Mouse (Mus musculus) gastrocnemius, postnatal 36 days (tissue): Measurements from ENCODE around the gene Aplp1. TPM values are rescaled to one million over a fixed set of nuclear protein-coding genes. Genes with fewer than 3 reads are reported as not detected.

Source experiments
- DNase-seq, 2 experiments: peaks; one replicate each; pipeline ENCODE4 v3.0.0; 2022
- intact Hi-C: fragments of 180-260 bp; cut with DNase I; formaldehyde crosslinking; loops from one replicate; pipeline ENCODE4 v1.15.1; 2025
- total RNA-seq, 2 experiments: library from RNA; stranded (reverse); gene quantifications; 2 replicates each; pipeline ENCODE4 v1.2.3; 2021

Aplp1 gene
- total RNA-seq, 2 experiments from 2014 or later, result 0.62 to 1.0 TPM

DNA sequence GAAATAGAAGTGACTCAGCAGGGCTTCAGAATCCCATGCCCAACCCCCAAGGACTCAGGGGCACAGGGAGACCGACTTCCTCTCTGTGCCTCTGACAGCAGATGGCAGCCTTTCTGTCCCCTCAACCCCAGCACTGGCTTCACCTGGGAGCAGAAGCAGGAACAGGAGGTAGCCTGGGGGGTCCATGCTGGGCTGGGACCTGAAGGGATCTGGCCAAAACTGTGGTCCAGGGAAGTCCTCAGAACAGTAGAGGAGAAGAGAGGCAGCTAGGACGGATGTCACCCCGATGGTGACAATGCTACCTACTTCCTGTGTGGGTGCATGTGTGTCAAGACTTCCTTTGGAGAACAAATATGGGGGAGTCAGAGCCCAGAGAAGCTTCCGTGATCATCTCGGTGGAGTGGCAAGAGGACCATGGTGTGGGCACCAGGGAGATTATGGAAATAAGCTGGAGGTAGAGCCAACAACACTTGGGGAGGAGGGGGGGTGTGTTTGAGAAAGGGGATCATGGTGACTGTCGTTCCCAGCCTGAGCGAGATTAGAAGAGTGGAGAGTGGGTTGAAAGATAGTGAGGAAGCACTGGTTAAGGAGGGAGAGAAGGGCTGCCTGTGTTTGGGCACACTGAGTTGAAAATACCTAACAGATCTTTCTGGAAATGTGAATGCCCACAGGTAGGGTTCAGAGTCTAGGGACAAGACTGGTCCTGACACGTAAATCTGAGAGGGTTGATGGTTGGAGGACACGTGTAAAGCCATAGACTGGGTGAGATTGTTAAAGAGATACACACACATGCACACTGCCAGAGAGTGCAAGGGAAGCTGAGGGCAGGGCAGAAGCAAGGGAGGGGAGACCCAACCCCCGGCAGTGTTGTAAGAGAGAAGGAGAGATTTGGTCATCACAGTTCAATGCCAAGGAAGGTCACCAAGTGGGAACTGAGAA is 25.5 kb downstream of the Aplp1 start, which contains the start of gene Hcst:
Gene Hcst, minus strand, starts transcription at position 294 of the 939 bp plus-strand sequence.
- intact Hi-C loops, result no loop called here
- no peak for DNase-seq

DNA sequence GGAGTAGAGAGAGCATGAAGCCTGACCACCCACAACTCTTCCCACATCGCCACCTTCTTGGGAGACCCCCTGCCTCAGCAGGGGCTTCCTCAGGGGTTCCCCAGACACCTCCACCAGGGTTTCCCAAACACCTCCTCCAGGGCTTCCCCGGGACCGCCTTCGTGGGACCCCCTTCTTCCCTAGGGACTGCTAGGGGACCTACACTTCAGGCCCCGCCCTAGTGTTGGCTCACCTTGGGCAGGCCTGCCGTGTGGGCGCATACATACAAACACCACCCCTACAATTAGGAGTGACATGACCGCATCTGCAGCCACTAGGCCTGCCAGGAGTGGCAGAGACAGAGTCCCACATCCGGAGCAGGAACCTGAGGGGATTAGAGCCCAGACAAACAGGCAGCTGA is 27.5 kb downstream of the Aplp1 start:
- intact Hi-C loops, result no loop called here
- no peak for DNase-seq

DNA sequence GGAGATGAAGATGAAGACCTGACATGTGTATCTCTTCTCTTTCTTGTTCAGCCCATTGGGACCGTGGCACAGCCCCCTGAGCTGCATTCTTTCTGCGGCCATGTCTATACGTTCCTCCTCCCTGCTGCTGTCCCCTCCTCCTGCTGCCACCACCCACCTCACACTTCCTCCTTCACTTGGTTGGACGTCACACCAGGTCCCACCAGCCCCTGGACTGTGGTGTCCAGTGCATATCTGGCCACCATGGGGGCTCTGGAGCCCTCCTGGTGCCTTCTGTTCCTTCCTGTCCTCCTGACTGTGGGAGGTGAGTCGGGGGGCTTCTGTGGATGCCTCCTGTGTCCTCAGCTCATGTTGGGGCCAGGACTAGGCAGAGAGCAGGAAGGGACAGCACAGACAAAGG is 31.7 kb downstream of the Aplp1 start, which contains the start of gene Tyrobp:
Gene Tyrobp, plus strand, starts transcription at position 165 of the 400 bp plus-strand sequence.
- intact Hi-C loops, result no loop called here
- DNase-seq, result no peak

DNA sequence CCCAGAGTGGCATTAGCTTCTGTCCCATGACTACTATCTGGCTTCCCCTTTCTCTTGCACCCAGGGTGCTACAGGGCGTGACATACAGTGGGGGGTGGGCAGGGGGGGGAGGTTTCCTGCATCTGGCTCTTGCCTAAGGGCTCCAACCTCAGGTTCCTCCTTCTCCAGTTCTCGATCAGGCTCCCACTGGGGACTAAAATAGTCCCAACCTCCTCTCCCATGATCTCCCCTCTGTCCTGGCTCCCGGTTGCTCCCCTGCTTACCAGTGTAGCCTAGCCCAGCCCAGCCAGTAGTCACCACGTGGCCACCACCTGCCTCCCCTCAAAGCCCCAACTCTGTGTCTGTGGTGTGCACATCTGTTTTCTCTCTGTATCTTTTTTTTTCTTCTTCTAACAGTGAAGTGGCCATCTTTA is 32.6 kb downstream of the Aplp1 start:
- intact Hi-C loops, result no loop called here
- no peak for DNase-seq

DNA sequence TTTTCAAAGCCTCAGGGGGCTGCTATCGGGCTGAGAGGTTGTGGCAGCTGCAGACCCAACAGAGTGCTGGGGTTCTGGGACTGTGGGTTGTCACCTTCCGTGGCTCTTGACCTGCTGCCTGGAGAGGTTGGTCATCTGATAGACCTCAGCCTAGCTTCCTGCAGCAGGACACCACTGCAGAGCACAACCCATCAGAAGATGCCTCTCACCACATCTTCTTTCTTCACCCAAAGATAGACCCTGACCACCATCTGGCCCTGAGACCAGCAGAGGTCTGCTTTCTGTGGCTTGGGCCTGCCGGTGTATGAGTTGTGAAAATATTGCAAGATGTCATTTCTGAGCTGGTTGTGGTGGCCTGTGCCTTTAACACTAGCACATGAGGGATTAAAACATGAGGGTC is 34.3 kb downstream of the Aplp1 start:
- intact Hi-C loops, result no loop called here
- DNase-seq, result no peak

DNA sequence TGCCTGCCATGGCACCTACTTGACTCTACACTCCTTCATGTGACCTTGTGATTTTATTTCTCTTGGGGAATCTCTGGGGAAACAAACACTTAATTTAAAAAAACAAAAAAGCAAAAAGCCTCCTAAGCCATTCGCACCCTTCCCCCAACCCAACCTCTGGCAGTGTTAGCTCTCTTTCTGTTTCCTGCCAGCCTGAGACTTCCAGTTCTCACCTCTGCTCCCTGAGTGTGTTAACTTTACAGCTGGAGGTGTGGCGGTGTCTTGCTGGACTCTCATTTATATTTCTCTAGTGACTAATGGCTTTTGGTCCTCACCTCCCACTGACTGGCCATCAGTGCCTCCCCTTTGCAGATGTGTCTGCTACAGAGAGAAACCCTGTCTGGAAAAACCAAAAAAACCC is 35.5 kb downstream of the Aplp1 start:
- intact Hi-C loops, result no loop called here
- DNase-seq, result no peak

DNA sequence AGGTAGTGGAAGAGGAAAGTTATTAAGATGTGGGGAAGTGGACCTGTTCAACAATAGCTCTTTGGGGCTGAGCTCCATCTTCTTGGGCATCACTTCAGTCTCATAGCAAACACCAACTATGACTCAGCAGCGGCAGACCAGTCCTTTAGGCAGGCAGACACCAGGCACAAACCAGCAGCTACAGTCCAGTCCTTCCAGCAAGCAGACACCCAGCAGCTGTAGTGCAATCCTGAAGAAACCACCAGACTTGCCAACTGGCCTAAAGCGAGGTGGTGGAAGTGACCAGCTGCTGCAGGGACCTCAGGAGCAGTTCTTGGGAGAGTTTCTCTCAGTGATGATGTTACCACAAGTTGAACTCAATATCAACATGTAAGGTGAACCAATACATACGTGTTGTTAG is 36.7 kb downstream of the Aplp1 start:
- intact Hi-C loops, result no loop called here
- no peak for DNase-seq

DNA sequence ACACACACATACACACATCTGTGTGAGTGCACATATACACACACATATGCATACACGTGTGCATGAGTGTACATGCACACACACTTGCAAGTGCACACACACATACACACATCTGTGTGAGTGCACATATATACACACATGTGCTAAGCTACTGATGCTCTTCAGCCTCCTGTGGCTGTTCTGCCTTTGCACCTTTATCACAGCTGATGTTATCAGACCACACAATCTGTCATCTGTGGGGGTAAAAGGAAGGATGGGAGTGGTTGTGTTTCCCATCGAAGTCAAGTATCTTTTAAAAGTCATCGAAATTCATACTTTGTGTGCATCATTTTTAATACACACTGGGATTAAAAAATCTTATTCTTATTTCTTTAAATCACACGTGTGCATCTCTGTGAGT is 43.0 kb downstream of the Aplp1 start:
- no peak for DNase-seq

DNA sequence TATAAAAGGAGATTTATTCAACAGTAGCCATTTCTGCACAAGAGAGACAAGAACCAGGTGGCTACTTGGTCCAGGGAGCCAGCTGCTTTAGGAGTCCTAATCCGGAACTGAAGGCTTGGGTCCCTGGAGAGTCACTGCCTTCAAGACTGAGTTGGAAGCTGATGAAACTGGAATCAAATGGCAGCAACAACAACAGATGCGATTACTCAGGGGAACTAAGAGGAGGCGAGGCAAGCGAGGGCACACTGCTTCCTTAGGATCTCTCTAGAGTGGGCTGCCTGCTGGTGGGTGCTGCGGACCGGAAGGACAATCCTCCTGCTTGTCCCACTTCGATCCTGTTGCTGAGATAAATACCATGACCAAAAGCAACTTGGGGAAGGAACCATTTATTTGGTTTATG is 45.7 kb downstream of the Aplp1 start:
- no peak for DNase-seq

More for the DNA sequence above, 43.0 kb downstream of the Aplp1 start:
- intact Hi-C loops, result no loop called here

DNA sequence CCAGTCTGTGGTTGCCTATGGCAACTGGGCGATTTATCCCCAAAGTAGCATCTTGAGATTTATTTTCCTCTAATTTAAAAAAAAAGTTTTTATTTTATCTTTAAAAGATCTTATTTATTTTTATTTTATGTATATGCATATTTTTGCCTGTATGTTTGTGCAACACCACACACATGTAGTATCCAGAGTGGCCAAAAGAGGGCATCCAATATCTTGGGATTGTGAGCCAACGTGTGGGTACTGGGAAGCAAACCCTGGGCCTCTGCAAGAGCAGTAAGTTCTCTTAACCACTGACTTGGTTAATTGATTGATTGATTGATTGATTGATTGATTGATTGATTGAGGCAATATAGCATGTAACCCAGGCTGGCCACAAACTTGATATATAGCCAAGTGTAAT is 50.5 kb downstream of the Aplp1 start:
- DNase-seq, result no peak

More for the DNA sequence above, 45.7 kb downstream of the Aplp1 start:
- intact Hi-C loops, result no loop called here

DNA sequence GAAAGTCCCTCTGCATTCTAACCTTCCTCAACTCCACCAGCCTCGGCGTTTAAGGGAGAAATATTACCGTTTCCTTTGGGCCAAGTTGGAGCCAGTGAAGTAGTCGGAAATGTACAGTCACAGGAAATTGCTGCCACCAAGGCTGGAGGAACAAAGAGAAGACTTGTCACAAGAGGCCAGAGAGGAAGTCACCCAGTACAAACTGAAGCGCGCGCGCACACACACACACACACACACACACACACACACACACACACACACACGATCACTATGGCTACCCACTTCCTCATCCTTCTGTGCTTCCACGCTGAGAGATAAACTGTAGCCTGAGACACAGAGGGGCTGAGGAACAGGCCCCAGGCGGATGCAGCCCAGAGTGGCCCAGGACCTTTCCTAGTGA is 51.0 kb downstream of the Aplp1 start:
- intact Hi-C loops, result no loop called here
- no peak for DNase-seq

More for the DNA sequence above, 50.5 kb downstream of the Aplp1 start:
- intact Hi-C loops, result no loop called here

DNA sequence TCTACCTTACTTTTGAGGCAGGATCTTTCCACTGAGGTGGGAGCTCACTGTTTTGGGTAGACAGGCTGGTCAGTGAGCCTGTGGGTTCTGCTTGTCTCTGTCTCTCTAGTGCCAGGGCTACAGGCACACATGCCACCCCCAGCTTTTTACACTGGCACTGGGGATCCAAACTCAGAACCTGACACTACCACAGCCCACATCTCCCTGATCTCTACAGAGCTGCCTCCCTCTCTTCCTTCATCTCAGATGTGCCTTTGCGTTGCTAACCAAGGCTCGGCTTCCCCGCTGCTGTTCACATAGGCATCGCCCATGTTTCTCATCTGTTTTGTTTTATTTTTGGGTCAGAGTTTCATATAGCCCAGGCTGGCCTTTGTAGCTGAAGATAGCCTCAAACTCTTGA is 51.7 kb downstream of the Aplp1 start:
- DNase-seq, result no peak
- intact Hi-C loops, result no loop called here

DNA sequence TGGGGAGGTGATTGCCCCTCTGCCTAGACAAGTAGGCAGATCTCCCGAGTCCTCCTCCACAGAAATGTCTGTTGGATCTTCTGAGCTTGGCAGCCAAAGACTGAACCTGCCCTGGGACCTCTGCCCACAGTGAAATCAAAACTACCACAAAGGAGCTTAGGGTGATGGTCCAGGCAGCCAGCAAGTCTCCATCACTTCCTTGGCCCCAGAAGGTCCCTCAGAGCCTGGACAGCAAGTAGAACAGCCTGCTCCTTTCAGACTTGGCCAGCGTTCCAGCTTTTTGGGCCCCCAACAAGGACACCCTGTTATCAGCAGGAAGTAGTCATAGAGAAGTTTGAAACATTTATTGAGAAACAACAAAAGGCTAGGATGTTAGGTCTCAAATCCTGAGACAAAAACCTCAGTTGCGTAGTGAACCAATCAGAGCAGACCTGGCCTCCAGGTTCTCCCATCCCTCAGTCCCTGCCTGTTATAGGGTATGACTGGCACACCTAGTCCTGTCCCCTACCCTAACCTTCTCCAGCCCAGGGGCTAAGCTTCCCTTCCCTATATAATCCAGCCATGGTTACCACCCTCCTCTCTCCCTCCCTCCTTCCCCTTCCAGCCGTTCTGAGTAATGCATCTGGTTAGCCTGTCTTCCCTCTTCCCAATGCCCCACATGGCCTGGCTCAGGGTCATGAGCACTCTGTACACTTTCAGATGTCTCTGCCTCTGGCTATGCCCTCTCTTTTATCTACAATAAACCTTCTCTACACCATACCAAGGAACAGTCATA is 52.4 kb downstream of the Aplp1 start:
- intact Hi-C loops, result no loop called here

More for the DNA sequence above, 52.4 kb downstream of the Aplp1 start:
- DNase-seq, result no peak

Other genes with a start within 250 kb of the Aplp1 start
- 100 to 1,000 TPM; 188 to 196 TPM for gene Capns1, start 246.7 kb downstream of the Aplp1 start, total RNA-seq
- gene Polr2i, start 213.6 kb downstream of the Aplp1 start, total RNA-seq, result 10 to 100 TPM; 53.9 to 58.8 TPM
- 10 to 100 TPM; 29.9 to 30.0 TPM for gene Tbcb, start 213.3 kb downstream of the Aplp1 start, total RNA-seq
- gene Ovol3, start 209.8 kb downstream of the Aplp1 start, total RNA-seq, result not detected
- under 1 TPM in 1 of 2 experiments, not detected in 1; 0.25 TPM for gene Thap8, start 165.4 kb downstream of the Aplp1 start, total RNA-seq
- 1 to 10 TPM; 2.2 to 2.7 TPM for gene Wdr62, start 165.1 kb downstream of the Aplp1 start, total RNA-seq
- gene Clip3, start 153.8 kb downstream of the Aplp1 start, total RNA-seq, result 1 to 10 TPM; 4.5 to 5.6 TPM
- 10 to 100 TPM; 18.3 to 18.4 TPM for gene Alkbh6, start 136.8 kb downstream of the Aplp1 start, total RNA-seq
- gene Syne4, start 130.7 kb downstream of the Aplp1 start, total RNA-seq, result 1 to 10 TPM in 1 of 2 experiments, not detected in 1; 1.9 TPM
- gene E130208F15Rik, start 123.8 kb downstream of the Aplp1 start, total RNA-seq, result under 1 TPM; 0.48 to 0.72 TPM
- 1 to 10 TPM; 6.9 to 7.3 TPM for gene Sdhaf1, start 121.6 kb downstream of the Aplp1 start, total RNA-seq
- gene Lrfn3, start 82.8 kb downstream of the Aplp1 start, total RNA-seq, result 1 to 10 TPM; 2.9 to 3.2 TPM
- gene Tyrobp, start 31.8 kb downstream of the Aplp1 start, total RNA-seq, result 1 to 10 TPM; 2.9 to 5.7 TPM
- under 1 TPM in 1 of 2 experiments, not detected in 1; 0.86 TPM for gene Hcst, start 25.7 kb downstream of the Aplp1 start, total RNA-seq
- gene Nfkbid, start 23.8 kb downstream of the Aplp1 start, total RNA-seq, result under 1 TPM; 0.12 to 0.20 TPM
- not detected for gene Kirrel2, start 12.2 kb upstream of the Aplp1 start, total RNA-seq
- not detected for gene Nphs1, start 12.8 kb upstream of the Aplp1 start, total RNA-seq
- gene Prodh2, start 48.1 kb upstream of the Aplp1 start, total RNA-seq, result not detected
- gene Arhgap33, start 89.5 kb upstream of the Aplp1 start, total RNA-seq, result 1 to 10 TPM in 1 of 2 experiments, under 1 TPM in 1; 0.49 to 1.0 TPM
- 1,000 to 10,000 TPM; 1,132 to 1,502 TPM for gene Hspb6, start 106.6 kb upstream of the Aplp1 start, total RNA-seq
- gene Proser3, start 106.8 kb upstream of the Aplp1 start, total RNA-seq, result 1 to 10 TPM; 3.3 to 8.2 TPM
- 10 to 100 TPM in 1 of 2 experiments, 1 to 10 TPM in 1; 9.6 to 12.4 TPM for gene Lin37, start 114.3 kb upstream of the Aplp1 start, total RNA-seq
- gene U2af1l4, start 117.8 kb upstream of the Aplp1 start, total RNA-seq, result 10 to 100 TPM; 51.8 to 52.3 TPM
- 1 to 10 TPM; 1.8 TPM for gene Gm49396, start 117.8 kb upstream of the Aplp1 start, total RNA-seq
- 10 to 100 TPM; 95.1 to 99.1 TPM for gene Psenen, start 118.1 kb upstream of the Aplp1 start, total RNA-seq
- gene Igflr1, start 119.9 kb upstream of the Aplp1 start, total RNA-seq, result under 1 TPM in 1 of 2 experiments, not detected in 1; 0.38 TPM
- 10 to 100 TPM; 13.4 to 16.0 TPM for gene Kmt2b, start 143.2 kb upstream of the Aplp1 start, total RNA-seq
- not detected for gene Zbtb32, start 153.4 kb upstream of the Aplp1 start, total RNA-seq
- not detected for gene Upk1a, start 167.3 kb upstream of the Aplp1 start, total RNA-seq
- gene Cox6b1, start 180.6 kb upstream of the Aplp1 start, total RNA-seq, result 1,000 to 10,000 TPM; 1,738 to 1,902 TPM
- not detected for gene Etv2, start 190.3 kb upstream of the Aplp1 start, total RNA-seq
- gene Rbm42, start 204.8 kb upstream of the Aplp1 start, total RNA-seq, result 10 to 100 TPM; 35.7 to 38.1 TPM
- gene Haus5, start 219.5 kb upstream of the Aplp1 start, total RNA-seq, result 1 to 10 TPM; 2.9 to 3.2 TPM
- 1 to 10 TPM; 2.5 to 2.7 TPM for gene Pmis2, start 226.1 kb upstream of the Aplp1 start, total RNA-seq